Mouse (Mus musculus) adrenal gland, postnatal 0 days (tissue): ENCODE measurements around the gene 9030025P20Rik. TPM values are rescaled to one million over a fixed set of nuclear protein-coding genes. Genes with fewer than 3 reads are reported as not detected.

Experiments
- polyA plus RNA-seq: library from polyadenylated mRNA; unstranded; fragments of >200 nt; fragmentation: Nextera tagmentation; extraction: Ambion mirVana; gene quantifications from 2 replicates; pipeline ENCODE4 v1.2.1, GENCODE M21; 2015

The 9030025P20Rik gene
- polyA plus RNA-seq, result 4.7 and 12.5 TPM in 2 replicates

GRCm38 (mm10) chr17:14978362-14979038 lies at the start of gene 9030025P20Rik, which contains the start of gene Gm3417:
Gene 9030025P20Rik (plus strand): TSS chr17:14978468.
Gene Gm3417 (minus strand): TSS chr17:14978790.

GRCm38 (mm10) chr17:14943009-14943728 lies 35.1 kb upstream of the 9030025P20Rik start, which contains the start of the genes Wdr27 and 1600012H06Rik:
Gene Wdr27 (minus strand): TSS chr17:14943158.
Gene 1600012H06Rik (plus strand): TSS chr17:14943184.

GRCm38 (mm10) chr17:14960951-14961556 lies 17.2 kb upstream of the 9030025P20Rik start, which contains the start of gene Phf10:
Gene Phf10 (minus strand): TSS chr17:14961273.

GRCm38 (mm10) chr17:15009706-15010413 lies 31.6 kb downstream of the 9030025P20Rik start, which contains the start of gene Gm3435:
Gene Gm3435 (plus strand): TSS chr17:15010176.

Other genes starting within 250 kb of the 9030025P20Rik start
- 30.4 and 37.2 TPM in 2 replicates for gene Wdr27, start 35.3 kb upstream of the 9030025P20Rik start, polyA plus RNA-seq
- gene 1600012H06Rik, start 35.3 kb upstream of the 9030025P20Rik start, polyA plus RNA-seq, result 47.4 and 48.2 TPM in 2 replicates
- 20.7 and 33.5 TPM in 2 replicates for gene Phf10, start 17.2 kb upstream of the 9030025P20Rik start, polyA plus RNA-seq
- 1.4 TPM in 1 of 2 replicates, not detected in the other for gene Gm3417, start 322 bp downstream of the 9030025P20Rik start, polyA plus RNA-seq
- gene Gm3435, start 31.7 kb downstream of the 9030025P20Rik start, polyA plus RNA-seq, result 10.1 and 13.6 TPM in 2 replicates
- gene Ermard, start 62.7 kb downstream of the 9030025P20Rik start, polyA plus RNA-seq, result 30.3 and 63.1 TPM in 2 replicates
- 2.6 and 4.3 TPM in 2 replicates for gene Tcte3, start 63.0 kb downstream of the 9030025P20Rik start, polyA plus RNA-seq
- 1.4 and 2.3 TPM in 2 replicates for gene Gm3448, start 63.1 kb downstream of the 9030025P20Rik start, polyA plus RNA-seq